Mouse (Mus musculus): ENCODE measurements around the gene Dnah11. TPM values are rescaled to one million over a fixed set of nuclear protein-coding genes. Genes with fewer than 3 reads are reported as not detected.

Dnah11 gene
- polyA plus RNA-seq, 1 experiment, result 0.23 TPM

DNA sequence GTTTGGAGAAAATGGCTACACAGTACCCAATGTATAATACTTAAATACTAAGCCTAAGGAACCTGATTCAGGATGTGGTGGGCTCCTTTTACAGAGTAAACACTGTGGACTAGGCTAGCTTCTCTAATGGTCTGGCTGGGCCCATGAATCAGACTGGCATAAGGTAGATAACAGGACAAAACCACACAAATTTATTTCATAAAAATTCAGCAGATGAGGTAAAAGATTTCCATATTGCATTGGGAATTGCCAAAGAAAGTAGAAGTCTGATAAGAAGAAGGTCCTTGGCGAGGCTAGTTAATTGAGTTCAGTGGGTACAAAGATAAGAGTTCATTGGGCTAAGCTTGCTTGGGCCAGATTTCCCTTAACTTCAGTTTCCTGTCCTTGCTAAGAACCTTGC is 358.1 kb downstream of the Dnah11 start:
- H3K27ac ChIP-seq (ENCODE audit: insufficient read depth, low read length), result no peak overlapping the region
- no peaks in the 10 kb centered on the region for H3K4me1 ChIP-seq (ENCODE audit: control insufficient read depth, insufficient read depth, low read length)
- TF ChIP-seq POLR2A (IDR thresholded peaks at IDR 0.05; ENCODE audit: extremely low read depth, insufficient read depth, low read length) (no peak), CTCF (IDR thresholded peaks at IDR 0.05; ENCODE audit: extremely low read depth, insufficient read depth, low read length) (no peak)
- H3K4me3 ChIP-seq (ENCODE audit: insufficient read depth, low read length), result no peak overlapping the region

DNA sequence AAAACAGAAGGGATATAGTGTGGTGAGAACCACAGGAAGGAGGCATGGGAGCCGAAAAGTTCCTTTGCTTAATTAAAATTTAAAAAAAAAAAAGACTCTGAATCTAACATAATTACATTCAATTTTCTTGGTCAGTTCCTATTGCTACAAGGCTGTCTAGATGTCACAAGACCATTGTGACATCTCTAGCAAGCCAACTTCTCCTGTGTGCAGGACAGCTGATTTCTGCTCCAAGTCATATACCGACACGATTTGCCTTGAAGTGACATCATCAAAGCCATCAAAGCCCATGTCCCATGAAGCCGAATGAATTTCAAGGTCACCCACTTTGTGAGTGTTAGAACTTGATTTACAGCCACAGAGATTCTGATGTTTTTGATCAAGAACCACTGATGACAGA is 361.5 kb downstream of the Dnah11 start:
- Histone ChIP-seq H3K27ac (ENCODE audit: insufficient read depth, low read length) (no peak overlapping the region), H3K4me3 (ENCODE audit: insufficient read depth, low read length) (no peak overlapping the region), H3K4me1 (ENCODE audit: control insufficient read depth, insufficient read depth, low read length) (no peaks in the 10 kb centered on the region)
- no peak for TF ChIP-seq CTCF (IDR thresholded peaks at IDR 0.05; ENCODE audit: extremely low read depth, insufficient read depth, low read length)
- no peak for TF ChIP-seq POLR2A (IDR thresholded peaks at IDR 0.05; ENCODE audit: extremely low read depth, insufficient read depth, low read length)

DNA sequence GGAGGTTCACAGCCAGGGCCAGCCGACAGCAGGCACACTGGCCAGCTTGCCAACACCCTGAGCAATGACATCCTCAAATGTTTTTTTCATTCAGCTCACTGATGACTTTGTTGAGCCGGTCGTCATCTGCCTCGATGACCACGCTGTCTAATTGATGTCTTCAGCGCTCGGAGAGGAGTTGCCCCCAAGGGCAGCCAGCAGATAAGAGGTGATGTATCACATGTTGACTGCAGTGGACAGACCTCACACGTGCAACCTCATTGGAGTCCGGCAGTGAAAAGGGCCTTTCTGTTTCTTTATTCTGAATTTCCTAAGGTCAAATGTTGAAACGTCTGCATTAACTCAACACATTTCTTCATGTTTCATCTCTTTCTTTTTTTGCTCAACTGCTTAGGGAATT is 363.5 kb downstream of the Dnah11 start:
- TF ChIP-seq CTCF (IDR thresholded peaks at IDR 0.05; ENCODE audit: extremely low read depth, insufficient read depth, low read length) (no peak), POLR2A (IDR thresholded peaks at IDR 0.05; ENCODE audit: extremely low read depth, insufficient read depth, low read length) (no peak)
- H3K4me3 ChIP-seq (ENCODE audit: insufficient read depth, low read length), result no peak overlapping the region
- no peak overlapping the region for H3K27ac ChIP-seq (ENCODE audit: insufficient read depth, low read length)
- H3K4me1 ChIP-seq (ENCODE audit: control insufficient read depth, insufficient read depth, low read length), result no peaks in the 10 kb centered on the region

DNA sequence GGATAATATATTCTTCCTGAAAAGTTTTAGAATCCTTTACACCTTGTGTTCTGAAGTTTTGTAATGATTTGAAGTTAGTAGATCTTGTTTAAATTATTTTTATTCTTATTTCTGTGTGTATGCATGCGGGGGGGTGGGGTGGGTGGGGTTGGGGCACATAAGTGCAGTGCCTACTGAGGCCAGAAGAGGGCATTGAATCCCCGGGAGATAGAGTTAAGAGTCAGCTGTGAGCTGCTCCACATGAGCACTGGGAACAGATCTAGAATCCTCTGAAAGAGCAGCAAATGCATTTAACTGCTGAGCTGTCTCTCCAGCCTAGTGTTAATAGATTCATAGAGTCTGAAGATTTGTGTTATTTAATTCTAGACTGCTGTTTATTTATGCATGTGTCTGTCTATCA is 364.2 kb downstream of the Dnah11 start:
- H3K4me1 ChIP-seq (ENCODE audit: control insufficient read depth, insufficient read depth, low read length), result no peaks in the 10 kb centered on the region
- TF ChIP-seq CTCF (IDR thresholded peaks at IDR 0.05; ENCODE audit: extremely low read depth, insufficient read depth, low read length) (no peak), POLR2A (IDR thresholded peaks at IDR 0.05; ENCODE audit: extremely low read depth, insufficient read depth, low read length) (no peak)

DNA sequence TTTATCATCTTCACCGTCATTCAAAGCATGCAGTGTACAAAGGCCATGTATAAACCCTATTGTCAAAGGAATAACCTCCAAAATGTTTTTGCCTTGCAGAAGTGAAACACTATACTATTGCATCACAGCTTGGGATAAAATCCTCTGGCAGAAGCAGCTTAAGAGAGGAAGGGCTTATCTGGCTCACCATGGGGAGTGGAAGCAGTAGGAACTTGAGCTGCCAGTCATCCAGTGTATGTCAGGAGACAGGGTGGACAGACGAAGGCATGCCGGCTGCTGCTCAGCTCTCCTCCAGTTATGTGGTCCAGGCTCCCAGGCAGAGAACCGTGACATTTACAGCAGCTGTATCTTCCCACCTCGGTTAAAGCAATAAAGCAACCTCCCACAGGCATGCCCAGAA is 366.7 kb downstream of the Dnah11 start:
- TF ChIP-seq POLR2A (IDR thresholded peaks at IDR 0.05; ENCODE audit: extremely low read depth, insufficient read depth, low read length) (no peak), CTCF (IDR thresholded peaks at IDR 0.05; ENCODE audit: extremely low read depth, insufficient read depth, low read length) (no peak)
- H3K27ac ChIP-seq (ENCODE audit: insufficient read depth, low read length), result no peak overlapping the region
- H3K4me3 ChIP-seq (ENCODE audit: insufficient read depth, low read length), result no peak overlapping the region
- no peaks in the 10 kb centered on the region for H3K4me1 ChIP-seq (ENCODE audit: control insufficient read depth, insufficient read depth, low read length)

More for the DNA sequence above, 364.2 kb downstream of the Dnah11 start:
- Histone ChIP-seq H3K27ac (ENCODE audit: insufficient read depth, low read length) (no peak overlapping the region), H3K4me3 (ENCODE audit: insufficient read depth, low read length) (no peak overlapping the region)

DNA sequence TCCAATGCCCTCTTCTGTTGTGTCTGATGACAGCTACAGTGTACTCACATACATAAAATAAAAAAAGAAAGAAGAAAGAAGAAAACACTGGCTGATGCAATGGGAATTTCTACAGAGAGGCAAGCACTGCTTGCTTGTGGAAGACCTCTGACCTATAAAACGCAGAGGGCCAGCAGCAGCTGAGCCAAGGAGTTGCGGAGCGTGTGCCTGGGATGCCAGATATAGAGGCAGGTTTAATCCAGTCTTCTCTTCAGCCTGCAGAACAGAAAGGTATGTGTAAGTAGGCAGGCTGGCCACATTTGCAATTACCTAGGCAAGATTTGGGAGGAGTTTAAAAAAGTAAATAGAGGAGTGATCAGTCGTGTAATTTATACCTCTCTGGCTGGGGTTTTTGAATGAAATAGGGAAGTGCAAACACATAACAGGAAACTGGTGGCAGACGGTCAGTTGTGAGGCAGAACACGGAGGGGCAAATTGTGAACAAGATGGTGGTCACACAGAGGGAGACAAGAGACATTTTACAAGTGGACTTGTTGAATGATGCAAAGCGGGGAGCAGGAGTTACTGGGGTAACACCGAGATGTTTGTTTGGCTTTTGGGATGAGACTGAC is 367.4 kb downstream of the Dnah11 start:
- Histone ChIP-seq H3K27ac (ENCODE audit: insufficient read depth, low read length) (no peak overlapping the region), H3K4me1 (ENCODE audit: control insufficient read depth, insufficient read depth, low read length) (no peaks in the 10 kb centered on the region), H3K4me3 (ENCODE audit: insufficient read depth, low read length) (no peak overlapping the region)
- TF ChIP-seq CTCF (IDR thresholded peaks at IDR 0.05; ENCODE audit: extremely low read depth, insufficient read depth, low read length), result no peak
- TF ChIP-seq POLR2A (IDR thresholded peaks at IDR 0.05; ENCODE audit: extremely low read depth, insufficient read depth, low read length), result no peak

DNA sequence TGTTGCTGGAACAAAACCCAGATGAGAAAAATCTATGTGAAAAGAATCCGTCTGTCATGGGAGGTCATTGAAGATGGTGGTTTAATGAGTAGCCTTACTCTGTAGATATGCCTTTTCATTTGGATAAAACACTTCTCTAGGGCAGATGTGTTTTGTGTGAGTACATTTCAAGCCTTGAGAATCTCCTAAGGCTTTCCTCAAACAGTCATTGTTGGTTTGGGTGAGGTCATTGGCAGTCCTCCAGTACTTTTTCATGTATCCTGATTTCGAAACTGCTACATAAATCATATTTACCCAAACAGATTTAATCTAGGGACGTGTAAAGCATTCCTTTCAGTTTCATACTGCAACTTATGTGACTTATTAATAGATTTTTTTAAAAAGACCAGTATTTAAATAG is 370.5 kb downstream of the Dnah11 start:
- Histone ChIP-seq H3K4me3 (ENCODE audit: insufficient read depth, low read length) (no peak overlapping the region), H3K4me1 (ENCODE audit: control insufficient read depth, insufficient read depth, low read length) (no peaks in the 10 kb centered on the region), H3K27ac (ENCODE audit: insufficient read depth, low read length) (no peak overlapping the region)
- TF ChIP-seq CTCF (IDR thresholded peaks at IDR 0.05; ENCODE audit: extremely low read depth, insufficient read depth, low read length), result no peak
- no peak for TF ChIP-seq POLR2A (IDR thresholded peaks at IDR 0.05; ENCODE audit: extremely low read depth, insufficient read depth, low read length)

Other genes starting within 250 kb of the Dnah11 start
- gene Sp4, start 102.4 kb upstream of the Dnah11 start, polyA plus RNA-seq (2012; rRNA removed), result 9.6 and 9.7 TPM in 2 replicates

Measured in cortical plate, adult 2 months (tissue).